Mouse (Mus musculus) MEL (cell line): ENCODE data around the gene 4930447C04Rik. TPM values are rescaled to one million over a fixed set of nuclear protein-coding genes. Genes with fewer than 3 reads are reported as not detected.

Experiments
- DNase-seq: peaks from one replicate; pipeline ENCODE4 v3.0.0; 2011; ENCODE audit warnings: low read depth, low spot score
- H3K27ac ChIP-seq: 2 replicates; pipeline ENCODE4 v1.5.1; 2012; ENCODE audit warnings: low read depth, mild to moderate bottlenecking, control low read depth, low read length, moderate library complexity; ENCODE audit not compliant: control insufficient read depth
- H3K27me3 ChIP-seq, 2 experiments: fragments of 150-350 bp in 1 of 2; sonication (generic) in 1 of 2; 2 replicates each; pipeline ENCODE4 v1.6.1; 2012; ENCODE audit warnings: low read length in 2 of 2, mild to moderate bottlenecking in 2 of 2, improper control_type of control experiment in 1 of 2, moderate library complexity in 1 of 2; ENCODE audit not compliant: insufficient read depth in 2 of 2, control insufficient read depth in 1 of 2
- H3K36me3 ChIP-seq, 2 experiments: 2 replicates each; pipeline ENCODE4 v1.6.1; 2012 to 2014; ENCODE audit warnings: low read length in 2 of 2, improper control_type of control experiment in 1 of 2, inconsistent platforms in 1 of 2, mild to moderate bottlenecking in 1 of 2; ENCODE audit not compliant: insufficient read depth in 2 of 2, control insufficient read depth in 1 of 2
- H3K4me1 ChIP-seq, 2 experiments: fragments of 150-350 bp in 1 of 2; sonication (generic) in 1 of 2; 2 replicates each; pipeline ENCODE4 v1.6.1; 2012; ENCODE audit warnings: low read length in 2 of 2, improper control_type of control experiment in 1 of 2, mild to moderate bottlenecking in 1 of 2; ENCODE audit not compliant: insufficient read depth in 2 of 2, control insufficient read depth in 1 of 2
- H3K4me3 ChIP-seq, 2 experiments: fragments of 150-350 bp in 1 of 2; sonication (generic) in 1 of 2; 2 replicates each; pipeline ENCODE4 v1.5.1; 2012; ENCODE audit warnings: low read depth in 2 of 2, low read length in 2 of 2, mild to moderate bottlenecking in 2 of 2, moderate library complexity in 2 of 2, control low read depth in 1 of 2, improper control_type of control experiment in 1 of 2; ENCODE audit not compliant: control insufficient read depth in 1 of 2, insufficient read depth in 1 of 2
- H3K79me2 ChIP-seq: 2 replicates; pipeline ENCODE4 v1.6.1; 2012; ENCODE audit warnings: mild to moderate bottlenecking, low read length, moderate library complexity; ENCODE audit not compliant: control insufficient read depth, poor library complexity, insufficient read depth
- H3K9ac ChIP-seq: 2 replicates; pipeline ENCODE4 v1.6.1; 2012; ENCODE audit warnings: low read depth, mild to moderate bottlenecking, control low read depth, low read length, moderate library complexity; ENCODE audit not compliant: control insufficient read depth, poor library complexity, severe bottlenecking
- H3K9me3 ChIP-seq: fragments of 150-350 bp; sonication (generic); replicated peaks from 2 replicates; pipeline ENCODE4 v1.6.1; 2012; ENCODE audit warnings: mild to moderate bottlenecking, low read length, improper control_type of control experiment, moderate library complexity; ENCODE audit not compliant: insufficient read depth
- BHLHE40 ChIP-seq: IDR thresholded peaks from 2 replicates; pipeline ENCODE4 v1.6.1; 2012; ENCODE audit warnings: low read depth, mild to moderate bottlenecking, inconsistent platforms, low read length, improper control_type of control experiment, borderline replicate concordance
- CTCF ChIP-seq, 3 experiments: IDR thresholded peaks in 2 of 3; conservative IDR thresholded peaks in 1 of 3; 2 replicates each; pipeline ENCODE4 v1.5.1; 2011 to 2012; ENCODE audit warnings: low read length in 3 of 3, low read depth in 2 of 3, mild to moderate bottlenecking in 2 of 3, improper control_type of control experiment in 1 of 3, inconsistent platforms in 1 of 3, mixed read lengths in 1 of 3, moderate library complexity in 1 of 3; ENCODE audit not compliant: control insufficient read depth in 1 of 3, insufficient read depth in 1 of 3, poor library complexity in 1 of 3, severe bottlenecking in 1 of 3
- E2F4 ChIP-seq: IDR thresholded peaks from 2 replicates; pipeline ENCODE4 v1.6.1; 2011; ENCODE audit warnings: low read depth, low read length, improper control_type of control experiment, borderline replicate concordance
- ELF1 ChIP-seq: IDR thresholded peaks from 2 replicates; pipeline ENCODE4 v1.6.1; 2014; ENCODE audit warnings: low read depth, mild to moderate bottlenecking, inconsistent platforms, low read length, improper control_type of control experiment, moderate library complexity
- EP300 ChIP-seq, 2 experiments: IDR thresholded peaks; 2 replicates each; pipeline ENCODE4 v1.6.1; 2011; ENCODE audit warnings: improper control_type of control experiment in 2 of 2, low read length in 2 of 2, low read depth in 1 of 2, mild to moderate bottlenecking in 1 of 2
- GABPA ChIP-seq: IDR thresholded peaks from 2 replicates; pipeline ENCODE4 v1.6.1; 2012; ENCODE audit warnings: low read depth, mild to moderate bottlenecking, inconsistent platforms, low read length, improper control_type of control experiment, moderate library complexity
- GATA1 ChIP-seq: IDR thresholded peaks from 2 replicates; pipeline ENCODE4 v1.6.1; 2011; ENCODE audit warnings: low read depth, low read length, improper control_type of control experiment
- HCFC1 ChIP-seq: IDR thresholded peaks from 2 replicates; pipeline ENCODE4 v1.6.1; 2012; ENCODE audit warnings: low read depth, mild to moderate bottlenecking, inconsistent platforms, low read length, improper control_type of control experiment, moderate library complexity
- JUND ChIP-seq: IDR thresholded peaks from 2 replicates; pipeline ENCODE4 v1.6.1; 2011; ENCODE audit warnings: low read depth, mild to moderate bottlenecking, improper control_type of control experiment, low read length
- KAT2A ChIP-seq: conservative IDR thresholded peaks from 2 replicates; pipeline ENCODE4 v1.6.1; 2012; ENCODE audit warnings: low read depth, low read length, improper control_type of control experiment, inconsistent platforms
- MAFK ChIP-seq: IDR thresholded peaks from 2 replicates; pipeline ENCODE4 v1.6.1; 2011; ENCODE audit warnings: low read depth, mild to moderate bottlenecking, low read length, improper control_type of control experiment, borderline replicate concordance
- MAX ChIP-seq: IDR thresholded peaks from 2 replicates; pipeline ENCODE4 v1.6.1; 2011; ENCODE audit warnings: low read length, improper control_type of control experiment
- MEF2A ChIP-seq: IDR thresholded peaks from 2 replicates; pipeline ENCODE4 v1.6.1; 2014; ENCODE audit warnings: low read depth, mild to moderate bottlenecking, inconsistent platforms, low read length, improper control_type of control experiment; ENCODE audit not compliant: poor library complexity, insufficient replicate concordance, severe bottlenecking; ENCODE audit errors: extremely low read depth
- MXI1 ChIP-seq: IDR thresholded peaks from 2 replicates; pipeline ENCODE4 v1.6.1; 2011; ENCODE audit warnings: mild to moderate bottlenecking, low read depth, low read length, improper control_type of control experiment
- MYC ChIP-seq: IDR thresholded peaks from 2 replicates; pipeline ENCODE4 v1.6.1; 2011; ENCODE audit warnings: low read depth, mild to moderate bottlenecking, low read length, improper control_type of control experiment, moderate library complexity
- NRF1 ChIP-seq: IDR thresholded peaks from 2 replicates; pipeline ENCODE4 v1.6.1; 2014; ENCODE audit warnings: low read depth, mild to moderate bottlenecking, inconsistent platforms, low read length, improper control_type of control experiment, moderate library complexity; ENCODE audit not compliant: poor library complexity, insufficient read depth, severe bottlenecking
- POLR2A ChIP-seq, 2 experiments: IDR thresholded peaks; 2 replicates each; pipeline ENCODE4 v1.6.1; 2011 to 2012; ENCODE audit warnings: low read length in 2 of 2, mild to moderate bottlenecking in 2 of 2, control low read depth in 1 of 2, improper control_type of control experiment in 1 of 2, low read depth in 1 of 2, moderate library complexity in 1 of 2; ENCODE audit not compliant: control insufficient read depth in 1 of 2, insufficient read depth in 1 of 2, poor library complexity in 1 of 2
- POLR2AphosphoS2 ChIP-seq: IDR thresholded peaks from 2 replicates; pipeline ENCODE4 v1.6.1; 2011; ENCODE audit warnings: low read length, improper control_type of control experiment
- POLR2AphosphoS5 ChIP-seq: IDR thresholded peaks from 2 replicates; pipeline ENCODE4 v1.6.1; 2012; ENCODE audit warnings: low read depth, borderline replicate concordance, mild to moderate bottlenecking, inconsistent platforms, low read length, moderate library complexity, mixed read lengths
- RAD21 ChIP-seq: IDR thresholded peaks from 2 replicates; pipeline ENCODE4 v1.6.1; 2011; ENCODE audit warnings: mild to moderate bottlenecking, low read depth, low read length, improper control_type of control experiment
- SIN3A ChIP-seq: IDR thresholded peaks from 2 replicates; pipeline ENCODE4 v1.6.1; 2012; ENCODE audit warnings: low read length, improper control_type of control experiment, inconsistent platforms
- SMC3 ChIP-seq: IDR thresholded peaks from 2 replicates; pipeline ENCODE4 v1.6.1; 2011; ENCODE audit warnings: low read depth, low read length, improper control_type of control experiment
- TAL1 ChIP-seq: IDR thresholded peaks from 2 replicates; pipeline ENCODE4 v1.6.1; 2012; ENCODE audit warnings: mild to moderate bottlenecking, inconsistent platforms, low read length, moderate library complexity, mixed read lengths
- TBP ChIP-seq: IDR thresholded peaks from 2 replicates; pipeline ENCODE4 v1.8.0; 2011; ENCODE audit warnings: low read depth, low read length, improper control_type of control experiment
- UBTF ChIP-seq: IDR thresholded peaks from 2 replicates; pipeline ENCODE4 v1.6.1; 2012; ENCODE audit warnings: low read depth, mild to moderate bottlenecking, inconsistent platforms, low read length, improper control_type of control experiment, moderate library complexity, borderline replicate concordance; ENCODE audit not compliant: insufficient read depth
- USF1 ChIP-seq: IDR thresholded peaks from 2 replicates; pipeline ENCODE4 v1.6.1; 2014; ENCODE audit warnings: low read depth, mild to moderate bottlenecking, inconsistent platforms, low read length, improper control_type of control experiment, moderate library complexity
- ZC3H11A ChIP-seq: IDR thresholded peaks from 2 replicates; pipeline ENCODE4 v1.6.1; 2012; ENCODE audit warnings: low read depth, mild to moderate bottlenecking, inconsistent platforms, low read length, improper control_type of control experiment
- ZNF384 ChIP-seq: IDR thresholded peaks from 2 replicates; pipeline ENCODE4 v1.6.1; 2012; ENCODE audit warnings: low read depth, mild to moderate bottlenecking, inconsistent platforms, low read length, improper control_type of control experiment
- polyA plus RNA-seq, 2 experiments: library from polyadenylated mRNA; stranded (reverse) in 1 of 2; unstranded in 1 of 2; fragments of >175 nt in 1 of 2; fragments of >200 nt in 1 of 2; gene quantifications; 2 replicates each; pipeline versions ENCODE4 v1.2.1 to v1.2.4; 2012; ENCODE audit warnings: low replicate concordance in 2 of 2, low read depth in 1 of 2; ENCODE audit not compliant: insufficient read length in 2 of 2, insufficient read depth in 1 of 2, missing spikeins in 1 of 2
- total RNA-seq: library from RNA; depleted of rRNA; stranded (reverse); fragments of 300-350 nt; gene quantifications from 2 replicates; pipeline ENCODE4 v1.2.3, GENCODE M21; 2012

Gene 4930447C04Rik
- total and polyA plus RNA-seq, 3 experiments = not detected

DNA sequence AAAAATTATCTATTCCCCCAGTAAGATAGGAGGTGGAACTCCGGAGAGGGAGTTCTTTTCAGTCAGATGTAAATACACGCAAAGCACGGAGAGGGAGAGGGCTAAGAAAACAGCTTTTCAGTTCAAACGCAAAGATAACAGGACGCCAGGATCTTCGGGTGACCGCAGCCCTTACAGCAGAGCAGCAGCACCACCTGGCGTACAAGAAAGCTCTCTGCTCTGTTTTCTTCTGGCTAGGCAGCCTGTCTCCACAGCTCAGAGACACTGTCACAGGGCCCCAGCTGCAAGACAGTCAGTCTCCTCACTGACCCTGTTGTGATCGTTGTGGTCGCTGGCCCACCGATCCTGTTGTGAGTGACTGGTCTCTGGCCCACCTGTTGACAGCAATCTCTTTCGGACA is 36.1 kb upstream of the 4930447C04Rik start:
- peak overlapping the region; percentile 28 to 48 for H3K4me3 ChIP-seq
- peaks cover 5 to 6% of the 10 kb centered on the region in 2 experiments; a peak in 3 of 4 replicates for H3K27me3 ChIP-seq
- TF ChIP-seq ELF1 (no peak), SMC3 (peak; percentile 88), SIN3A (peak; percentile 41; the same call in 1 of the 2 replicates), NRF1 (no peak), E2F4 (no peak), ZNF384 (no peak), MAX (no peak), ZC3H11A (peak; percentile 86), GATA1 (peak; percentile 79), EP300 (IDR thresholded peaks at IDR 0.05; ENCODE audit: low read depth in 1 of 2, low read length in 2 of 2) (peak in 1 of 2 experiments; percentile 31; a peak in 1 of 4 replicates), CTCF (IDR thresholded peaks at IDR 0.05 in 2 of 3, conservative IDR thresholded peaks at IDR 0.05 in 1 of 3; ENCODE audit: control insufficient read depth in 1 of 3, insufficient read depth in 1 of 3, low read depth in 2 of 3, low read length in 3 of 3, poor library complexity in 1 of 3, severe bottlenecking in 1 of 3) (peak; percentile 78 to 94 (median 89)), HCFC1 (0 out of 2 replicates have a peak, but pooled peaks have one; percentile 12), KAT2A (no peak), MXI1 (no peak), RAD21 (peak; percentile 96), POLR2AphosphoS5 (no peak), POLR2AphosphoS2 (no peak)
- no peaks in the 10 kb centered on the region for H3K9me3 ChIP-seq
- DNase-seq = peak; percentile 91
- no peak overlapping the region for H3K27ac ChIP-seq
- no peaks in the 10 kb centered on the region for H3K4me1 ChIP-seq
- H3K36me3 ChIP-seq = no peaks in the 10 kb centered on the region; a peak in 1 of 4 replicates
- H3K9ac ChIP-seq = no peak overlapping the region
- no peaks in the 10 kb centered on the region for H3K79me2 ChIP-seq

DNA sequence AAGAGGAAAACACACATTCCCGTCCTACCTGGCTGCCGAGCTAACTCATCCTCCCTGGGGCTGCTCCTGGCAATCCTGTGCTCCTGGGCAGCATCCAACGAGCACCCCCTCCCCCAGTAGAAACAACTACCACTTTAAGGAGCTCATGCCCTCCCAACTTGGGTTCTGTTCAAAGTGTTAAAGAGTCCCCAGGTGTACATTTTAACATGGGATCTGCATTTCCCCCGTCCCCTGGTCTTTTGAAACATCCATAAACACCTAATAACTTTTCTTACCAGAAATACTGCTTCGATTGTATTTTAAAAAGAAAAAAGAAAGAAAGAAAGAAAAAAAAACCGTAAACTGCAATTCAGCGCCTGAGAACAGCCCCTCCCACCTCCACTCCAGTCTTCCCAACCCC is 35.6 kb upstream of the 4930447C04Rik start:
- Histone ChIP-seq H3K4me1 (no peaks in the 10 kb centered on the region), H3K9ac (0 out of 2 replicates have a peak overlapping the region, but pooled peaks have one; percentile 6), H3K79me2 (no peaks in the 10 kb centered on the region), H3K36me3 (no peaks in the 10 kb centered on the region; a peak in 1 of 4 replicates), H3K4me3 (peak overlapping the region; percentile 7 to 48; a peak in 3 of 4 replicates), H3K27me3 (peaks cover 5% of the 10 kb centered on the region in 2 experiments; a peak in 3 of 4 replicates), H3K27ac (no peak overlapping the region), H3K9me3 (no peaks in the 10 kb centered on the region)
- DNase-seq = no peak
- TF ChIP-seq MAFK (no peak), TAL1 (no peak), MAX (no peak), BHLHE40 (no peak), JUND (no peak), MEF2A (no peak), GABPA (no peak), MYC (no peak), SMC3 (no peak), POLR2A (IDR thresholded peaks at IDR 0.05; ENCODE audit: control insufficient read depth in 1 of 2, insufficient read depth in 1 of 2, low read depth in 1 of 2, low read length in 2 of 2, poor library complexity in 1 of 2) (no peak), UBTF (no peak), SIN3A (no peak), USF1 (no peak), TBP (no peak), HCFC1 (no peak), MXI1 (no peak), POLR2AphosphoS5 (no peak), GATA1 (no peak), CTCF (IDR thresholded peaks at IDR 0.05 in 2 of 3, conservative IDR thresholded peaks at IDR 0.05 in 1 of 3; ENCODE audit: control insufficient read depth in 1 of 3, insufficient read depth in 1 of 3, low read depth in 2 of 3, low read length in 3 of 3, poor library complexity in 1 of 3, severe bottlenecking in 1 of 3) (no peak), POLR2AphosphoS2 (no peak)
